Mouse (Mus musculus) gastrocnemius, adult 8-10 months (tissue): ENCODE data around the gene Zcrb1. TPM values are rescaled to one million over a fixed set of nuclear protein-coding genes. Genes with fewer than 3 reads are reported as not detected.
"Not testable (repeated sequence)": the region's sequence is repeated elsewhere in the genome, so short reads cannot be mapped to it uniquely, and the experiment has no call there.

Experiments used
- DNase-seq, 2 experiments: peaks; one replicate each; pipeline ENCODE4 v3.0.0; 2022; ENCODE audit warnings: low spot score in 2 of 2
- total RNA-seq, 4 experiments: library from RNA; stranded (reverse); gene quantifications; 2 replicates each; pipeline ENCODE4 v1.2.4; 2022

The Zcrb1 gene
- total RNA-seq: 100 to 1,000 TPM; 122 to 143 (median 127) TPM

- peak; percentile 39 to 47 for DNase-seq
These were observed at the start of gene Zcrb1, which contains the start of gene Pphln1 for GRCm38 (mm10) chr15:93397826-93398698. TSS of gene Zcrb1 (minus strand) at chr15:93398334. TSS of gene Pphln1 (plus strand) at chr15:93398350.

- DNase-seq: no peak
These were observed 45.5 kb upstream of the Zcrb1 start for GRCm38 (mm10) chr15:93443676-93444075.

- DNase-seq: no peak
These were observed 44.1 kb upstream of the Zcrb1 start for GRCm38 (mm10) chr15:93442271-93442670.

DNA sequence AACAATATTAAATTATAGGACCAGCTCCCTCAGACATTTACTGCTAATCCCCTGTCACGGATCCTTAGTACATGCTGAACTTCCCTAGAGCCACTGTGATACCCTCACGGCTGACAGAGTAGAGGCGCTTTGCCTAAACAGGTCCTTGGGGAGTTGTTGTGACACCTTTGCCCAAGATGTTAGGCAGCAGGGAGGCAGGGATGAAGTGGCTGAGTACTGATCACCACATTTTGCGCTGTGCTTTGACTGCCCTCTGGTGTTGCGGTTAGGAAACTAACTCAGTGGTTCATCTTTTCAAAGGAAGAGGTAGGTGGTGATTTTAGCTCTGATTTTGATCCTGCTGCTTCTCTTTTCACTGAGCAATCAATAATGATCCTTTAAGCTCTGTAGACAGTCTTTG lies 40.5 kb upstream of the Zcrb1 start:
- no peak for DNase-seq

DNA sequence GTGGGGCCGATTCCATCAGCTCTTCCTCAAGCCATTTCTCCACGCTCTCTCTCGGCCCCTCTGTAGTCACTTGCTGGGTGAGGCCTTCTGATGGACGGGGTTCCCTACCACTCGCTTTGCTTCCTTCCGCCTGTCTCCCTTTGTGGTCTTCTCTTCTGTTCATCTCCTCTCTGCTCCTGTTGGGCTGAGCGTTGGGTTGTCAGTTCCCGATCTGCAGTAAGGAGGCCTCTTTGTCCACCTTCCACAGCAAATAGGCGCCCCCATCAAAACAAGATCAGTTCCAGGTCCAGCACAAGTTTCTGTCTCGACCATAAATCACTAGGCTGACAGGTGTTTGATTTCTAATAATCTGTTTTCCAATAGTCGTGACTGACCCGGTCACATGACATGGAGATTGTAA lies 37.9 kb upstream of the Zcrb1 start:
- no peak for DNase-seq

DNA sequence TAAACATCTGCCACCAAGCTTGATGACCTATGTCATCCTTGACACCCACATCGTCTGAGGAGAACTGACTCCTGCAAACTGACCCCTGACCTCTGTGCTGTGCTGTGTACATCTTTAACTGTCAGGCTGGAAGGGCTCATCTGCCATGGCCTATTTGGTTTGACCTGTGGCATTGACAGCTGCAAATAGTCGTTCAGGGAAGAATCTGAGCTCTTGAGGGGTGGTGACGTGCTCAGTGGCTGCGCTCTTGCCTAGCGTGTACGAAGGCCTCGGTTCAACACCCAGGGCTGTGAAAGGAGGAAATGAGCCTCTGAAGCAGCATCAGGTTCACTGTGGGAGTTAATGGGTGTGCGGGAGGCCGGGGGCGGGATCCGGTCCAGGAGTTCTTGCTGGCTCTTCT lies 35.7 kb upstream of the Zcrb1 start:
- DNase-seq: no peak

GRCm38 (mm10) chr15:93422537-93422936 lies 24.4 kb upstream of the Zcrb1 start:
- DNase-seq: no peak

GRCm38 (mm10) chr15:93420596-93420995 lies 22.5 kb upstream of the Zcrb1 start:
- no peak for DNase-seq

DNA sequence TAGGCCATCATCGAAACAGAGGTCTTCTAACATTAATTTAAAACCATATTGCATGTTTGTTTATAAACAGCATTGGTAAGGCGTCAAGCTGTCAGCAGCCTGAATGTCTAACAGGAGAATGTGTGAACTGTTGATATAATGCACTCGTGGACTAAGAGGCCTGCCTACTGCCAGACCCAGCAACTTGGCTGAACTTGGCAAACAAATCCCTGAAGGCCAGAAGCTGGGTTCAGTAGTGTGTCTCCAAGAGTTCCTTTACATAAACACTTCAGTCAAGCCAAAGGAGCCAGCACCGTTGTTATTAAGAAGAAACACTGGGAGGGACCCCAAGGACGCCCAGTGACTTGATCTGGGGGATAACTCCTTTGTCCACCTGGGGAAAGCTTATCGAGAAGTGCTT lies 18.2 kb upstream of the Zcrb1 start:
- no peak for DNase-seq

DNA sequence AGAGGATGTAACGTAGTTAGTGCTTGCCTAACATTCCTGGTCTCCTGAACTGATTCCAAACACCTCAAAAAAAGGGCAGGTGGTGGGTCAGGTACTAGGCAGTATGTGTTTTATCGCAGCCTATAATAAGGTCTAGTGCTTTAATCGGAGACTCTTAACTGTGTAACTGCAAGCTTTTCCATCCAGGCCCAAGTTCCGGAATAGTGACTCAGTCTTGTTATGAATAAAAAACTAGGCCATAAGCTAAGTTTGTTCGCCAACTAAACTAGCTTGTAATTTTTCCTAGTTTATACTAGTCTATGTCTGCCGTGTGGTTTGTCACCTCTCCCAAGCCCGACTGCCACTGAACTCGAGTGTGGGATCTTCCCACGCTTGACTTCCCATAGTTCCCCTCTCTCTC lies 16.3 kb upstream of the Zcrb1 start:
- no peak for DNase-seq

DNA sequence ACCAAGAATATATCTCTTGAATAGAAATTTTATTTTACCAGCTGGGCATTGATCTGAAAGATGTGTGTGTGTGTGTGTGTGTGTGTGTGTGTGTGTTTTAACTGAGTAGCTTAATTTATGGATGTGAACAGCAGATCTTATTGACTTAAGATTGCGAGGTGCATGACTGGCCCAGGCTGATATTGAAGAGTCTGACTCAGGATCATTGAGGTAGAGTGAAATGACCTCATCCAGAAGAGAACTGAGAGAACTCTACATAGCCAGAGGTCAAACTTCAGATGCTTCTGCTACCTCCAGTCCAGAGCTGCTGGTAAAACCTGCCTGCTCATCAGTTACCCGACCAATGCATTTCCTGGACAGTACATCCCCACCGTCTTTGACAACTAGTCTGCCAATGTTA lies 14.3 kb upstream of the Zcrb1 start:
- DNase-seq: no peak

- no peak for DNase-seq
These were observed 8.4 kb upstream of the Zcrb1 start for GRCm38 (mm10) chr15:93406492-93406891.

DNA sequence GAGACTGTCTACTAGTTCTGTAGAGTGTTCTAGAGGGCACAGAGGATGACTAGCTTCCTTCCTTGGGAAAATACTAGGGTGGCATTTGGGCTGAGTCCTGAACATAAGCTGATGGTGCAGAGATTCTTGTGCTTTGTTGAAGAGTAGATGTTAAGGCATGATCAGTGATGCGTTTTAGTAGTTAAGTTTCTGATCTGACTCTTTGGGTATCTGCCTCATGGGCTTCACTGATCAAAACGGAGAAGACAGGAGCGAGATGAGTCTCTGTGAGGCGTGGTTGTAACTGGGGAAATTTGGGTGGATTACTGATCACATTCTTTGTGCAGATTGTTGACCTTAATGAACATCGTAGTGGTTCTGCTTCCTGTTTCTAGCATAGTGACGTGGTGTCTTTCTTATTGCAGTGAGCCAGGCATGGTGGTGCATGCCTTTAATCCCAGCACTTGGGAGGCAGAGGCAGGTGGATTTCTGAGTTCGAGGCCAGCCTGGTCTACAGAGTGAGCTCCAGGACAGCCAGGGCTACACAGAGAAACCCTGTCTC lies 7.4 kb upstream of the Zcrb1 start:
- DNase-seq: no peak

GRCm38 (mm10) chr15:93404849-93405248 lies 6.7 kb upstream of the Zcrb1 start:
- DNase-seq: no peak

- DNase-seq: no peak
These were observed 4.6 kb upstream of the Zcrb1 start for GRCm38 (mm10) chr15:93402730-93403129.

GRCm38 (mm10) chr15:93401446-93401845 lies 3.3 kb upstream of the Zcrb1 start:
- DNase-seq: no peak

DNA sequence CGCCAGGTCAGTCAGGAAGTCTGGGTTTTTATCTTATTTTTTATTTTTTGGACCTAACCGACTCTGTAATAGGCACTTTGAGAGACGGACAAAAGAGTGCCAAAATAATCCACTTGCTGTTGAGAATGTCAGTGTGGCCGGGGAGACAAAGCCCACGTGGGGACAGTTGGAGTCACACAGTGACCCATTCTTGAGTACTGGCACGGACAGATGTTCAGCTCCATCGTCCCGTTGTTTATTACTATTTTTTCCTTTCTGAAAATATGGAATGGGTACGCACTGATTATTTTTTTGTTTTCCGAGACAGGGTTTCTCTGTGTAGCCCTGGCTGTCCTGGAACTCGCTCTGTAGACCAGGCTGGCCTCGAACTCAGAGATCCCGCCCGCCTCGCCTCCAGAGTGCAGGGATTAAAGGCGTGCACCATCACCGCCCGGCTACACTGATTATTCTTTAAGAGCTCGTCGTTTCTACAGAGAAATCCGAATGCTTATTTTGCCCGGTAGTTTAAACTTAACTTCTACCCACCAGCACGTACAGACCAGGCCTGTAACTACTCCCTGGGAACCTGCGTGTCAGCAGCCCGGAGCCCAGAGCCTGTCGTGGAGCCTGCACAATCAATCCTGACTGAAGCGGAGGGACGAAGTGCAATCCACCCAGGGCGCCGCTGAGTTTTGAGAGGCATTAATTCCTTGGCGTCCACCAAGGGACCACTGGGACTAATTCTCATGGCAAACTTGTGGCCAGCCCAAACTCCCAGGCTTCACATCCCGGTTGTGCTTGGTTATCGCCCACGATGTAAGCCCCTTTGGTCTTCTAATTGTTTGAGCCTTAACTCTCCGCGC lies 786 bp upstream of the Zcrb1 start:
- DNase-seq: no peak

DNA sequence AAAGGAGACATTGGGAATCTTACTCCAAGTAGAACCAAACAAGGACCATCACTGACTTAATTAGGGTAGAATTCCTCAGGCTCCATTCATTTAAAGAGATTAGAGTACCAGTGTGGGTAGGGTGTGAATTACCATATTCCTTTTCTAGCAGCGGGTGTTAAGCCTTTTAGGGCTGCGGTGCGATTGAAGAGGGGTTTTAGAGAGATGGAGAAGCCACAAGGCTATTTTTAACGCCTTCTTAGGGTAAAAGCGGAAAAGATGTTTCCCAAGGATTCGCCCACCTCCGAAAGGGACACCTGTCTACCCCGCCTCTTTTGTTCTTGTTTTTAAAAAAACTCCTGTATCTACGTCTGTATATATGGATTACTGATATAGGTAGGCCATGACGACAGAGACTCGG lies 865 bp downstream of the Zcrb1 start:
- DNase-seq: no peak

- DNase-seq: no peak
These were observed 16.8 kb downstream of the Zcrb1 start for GRCm38 (mm10) chr15:93381337-93381736.

- DNase-seq: no peak
These were observed 19.0 kb downstream of the Zcrb1 start for GRCm38 (mm10) chr15:93379177-93379576.

- no peak for DNase-seq
These were observed 22.4 kb downstream of the Zcrb1 start for GRCm38 (mm10) chr15:93375696-93376095.

- not testable (repeated sequence) for DNase-seq
These were observed 25.5 kb downstream of the Zcrb1 start for GRCm38 (mm10) chr15:93372525-93373119.
